Mouse (Mus musculus) liver, embryonic 15.5 days (tissue): Measurements from ENCODE around the gene Bach1. TPM values are rescaled to one million over a fixed set of nuclear protein-coding genes. Genes with fewer than 3 reads are reported as not detected.

Experiments
- ATAC-seq: fragments of 200-750 bp; cut with Nextera tagmentation; 2 replicates; pipeline ENCODE4 v1.8.0; 2017; ENCODE audit warnings: moderate number of reproducible peaks, mild to moderate bottlenecking, moderate library complexity; ENCODE audit not compliant: insufficient read depth
- H3K27ac ChIP-seq: fragments of 300-500 bp; sonication (generic); replicated peaks from 2 replicates; pipeline ENCODE4 v1.5.1; 2015; ENCODE audit warnings: mild to moderate bottlenecking, inconsistent platforms
- H3K27me3 ChIP-seq: fragments of 300-500 bp; sonication (generic); 2 replicates; pipeline ENCODE4 v1.6.1; 2015; ENCODE audit warnings: mild to moderate bottlenecking, inconsistent platforms
- H3K36me3 ChIP-seq: fragments of 300-500 bp; sonication (generic); replicated peaks from 2 replicates; pipeline ENCODE4 v1.6.1; 2015; ENCODE audit warnings: moderate library complexity, mild to moderate bottlenecking, inconsistent platforms
- H3K4me1 ChIP-seq: fragments of 300-500 bp; sonication (generic); replicated peaks from 2 replicates; pipeline ENCODE4 v1.6.1; 2015; ENCODE audit warnings: inconsistent platforms
- H3K4me2 ChIP-seq: fragments of 300-500 bp; sonication (generic); 2 replicates; pipeline ENCODE4 v1.6.1; 2015; ENCODE audit warnings: moderate library complexity, mild to moderate bottlenecking, inconsistent platforms
- H3K4me3 ChIP-seq: fragments of 300-500 bp; sonication (generic); replicated peaks from 2 replicates; pipeline ENCODE4 v1.5.1; 2015; ENCODE audit warnings: mild to moderate bottlenecking, inconsistent platforms
- H3K9ac ChIP-seq: fragments of 300-500 bp; sonication (generic); 2 replicates; pipeline ENCODE4 v1.6.1; 2015; ENCODE audit warnings: moderate library complexity, mild to moderate bottlenecking, inconsistent platforms
- H3K9me3 ChIP-seq: fragments of 300-500 bp; sonication (generic); replicated peaks from 2 replicates; pipeline ENCODE4 v1.6.1; 2016; ENCODE audit warnings: inconsistent platforms
- WGBS: fragments of 180-500 bp; shearing (Covaris S2); methylation state at CpG from one replicate; pipeline ENCODE4 v1.1.7; 2015; ENCODE audit warnings: mixed read lengths; ENCODE audit not compliant: insufficient replicate concordance; 5-methylcytosine and 5-hydroxymethylcytosine counted together
- polyA plus RNA-seq: library from polyadenylated mRNA; unstranded; fragments of >200 nt; fragmentation: Nextera tagmentation; extraction: Ambion mirVana; gene quantifications from 2 replicates; pipeline ENCODE4 v1.2.1, GENCODE M21; 2015

The Bach1 gene
- polyA plus RNA-seq, 1 experiment from 2014 or later: 6.5 TPM

DNA sequence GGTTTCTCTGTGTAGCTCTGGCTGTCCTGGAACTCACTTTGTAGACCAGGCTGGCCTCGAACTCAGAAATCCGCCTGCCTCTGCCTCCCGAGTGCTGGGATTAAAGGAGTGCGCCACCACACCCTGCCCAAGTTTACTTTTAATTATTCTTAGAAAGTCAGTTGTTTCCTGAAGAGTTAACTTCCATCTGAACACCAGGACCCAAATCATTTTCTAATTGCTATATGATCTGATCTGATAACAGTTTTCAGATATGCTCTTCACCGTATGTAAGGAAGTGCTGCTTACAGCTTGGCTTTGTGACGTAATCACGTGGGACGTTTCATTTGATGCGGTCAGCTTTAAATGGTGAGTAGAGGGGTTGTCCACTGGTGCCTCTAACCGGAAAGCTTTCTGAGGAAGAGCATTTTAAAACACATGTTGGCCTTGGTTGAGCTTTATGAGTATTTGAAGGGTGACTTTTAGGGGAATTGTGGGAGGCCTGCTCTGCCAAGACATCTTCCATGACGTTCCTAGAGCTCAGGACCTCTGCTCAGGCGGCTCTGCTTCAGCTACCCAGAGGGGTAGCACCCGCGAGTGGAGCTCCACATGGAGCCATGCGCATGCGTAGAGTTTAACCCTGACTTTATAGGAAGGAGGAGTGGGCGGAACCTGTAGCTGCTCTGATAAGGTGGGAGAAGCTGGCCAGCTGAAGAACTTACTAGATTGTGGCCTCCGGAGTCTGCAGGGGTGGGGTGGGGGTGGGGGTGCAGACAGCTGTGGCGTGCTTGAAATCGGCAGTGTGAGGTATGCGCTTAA lies 39.3 kb downstream of the Bach1 start:
- no peak overlapping the region for H3K9ac ChIP-seq
- no peak overlapping the region for H3K4me2 ChIP-seq
- H3K27ac ChIP-seq: no peak overlapping the region
- H3K4me3 ChIP-seq: no peak overlapping the region
- no peaks in the 10 kb centered on the region for H3K27me3 ChIP-seq
- WGBS: 62% methylated on average over 21 of the region's 21 CpGs
- no peak for ATAC-seq
- H3K36me3 ChIP-seq: peaks cover 15% of the 10 kb centered on the region; the same call in 1 of the 2 replicates
- H3K4me1 ChIP-seq: peaks cover 10% of the 10 kb centered on the region
- no peaks in the 10 kb centered on the region for H3K9me3 ChIP-seq

DNA sequence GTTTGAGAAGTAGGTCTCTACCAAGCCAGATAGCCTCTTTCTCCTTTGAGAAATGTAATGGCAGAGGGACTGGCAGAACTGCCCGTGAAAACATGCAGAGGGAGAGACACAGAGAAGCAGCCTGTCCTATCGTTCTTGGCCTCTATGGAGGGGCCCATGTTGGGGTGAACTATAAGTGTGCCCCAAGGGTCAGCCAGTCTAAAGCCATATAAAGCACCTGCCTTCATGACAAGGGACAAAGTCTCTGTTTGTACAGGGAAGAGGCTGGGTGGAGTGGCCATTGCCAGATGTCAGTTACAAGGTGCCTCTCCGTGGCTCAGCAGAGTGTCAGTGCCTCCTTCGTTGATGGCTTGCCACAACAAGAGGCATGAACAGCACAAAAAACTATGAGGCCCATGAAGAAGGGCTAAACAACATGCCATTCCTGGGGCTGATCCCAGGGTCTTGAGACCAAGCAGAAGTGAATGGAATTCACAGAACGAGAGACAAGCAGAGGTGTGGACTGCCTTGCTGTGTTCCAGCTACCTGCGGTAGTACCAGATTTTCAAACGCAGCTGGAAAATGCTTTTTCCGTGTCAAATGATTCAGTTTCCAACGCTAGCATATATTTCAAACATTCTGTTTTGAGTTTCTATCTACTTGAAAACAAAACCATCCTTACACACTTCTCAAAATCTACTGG lies 42.4 kb downstream of the Bach1 start:
- Histone ChIP-seq H3K27me3 (no peaks in the 10 kb centered on the region), H3K36me3 (no peaks in the 10 kb centered on the region), H3K27ac (no peak overlapping the region), H3K9ac (no peak overlapping the region), H3K9me3 (no peaks in the 10 kb centered on the region), H3K4me3 (no peak overlapping the region), H3K4me2 (no peak overlapping the region), H3K4me1 (peaks cover 10% of the 10 kb centered on the region)
- 66% methylated on average over 9 of the region's 9 CpGs for WGBS
- 0 out of 2 replicates have a peak, but pooled peaks have one; percentile 25 for ATAC-seq

DNA sequence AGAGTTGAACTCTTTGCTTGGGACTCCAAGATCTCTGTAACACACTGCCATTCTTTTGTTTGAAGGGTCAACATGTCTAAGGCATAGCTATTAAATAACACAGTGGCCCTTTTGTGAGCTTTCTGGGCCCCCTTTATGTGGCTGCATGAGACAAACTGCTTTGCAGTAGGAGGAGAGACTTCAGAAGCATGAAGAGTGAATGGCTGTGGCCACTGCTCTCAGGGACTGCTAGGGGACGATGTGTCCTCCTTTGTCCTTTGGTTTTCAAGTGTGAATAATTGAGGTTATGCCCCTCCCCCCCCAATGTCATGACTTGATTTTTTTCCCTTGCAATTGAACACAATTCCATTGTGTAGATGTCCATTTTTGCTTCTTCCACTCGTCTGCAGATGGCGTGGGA lies 44.9 kb downstream of the Bach1 start:
- Histone ChIP-seq H3K4me2 (no peak overlapping the region), H3K9me3 (no peaks in the 10 kb centered on the region), H3K4me3 (no peak overlapping the region), H3K36me3 (no peaks in the 10 kb centered on the region), H3K27me3 (no peaks in the 10 kb centered on the region), H3K9ac (no peak overlapping the region), H3K27ac (no peak overlapping the region), H3K4me1 (0 out of 2 replicates have a peak, but pooled peaks cover 2% of the 10 kb centered on the region)
- ATAC-seq: no peak
- 67% methylated on average over 3 of the region's 3 CpGs for WGBS

DNA sequence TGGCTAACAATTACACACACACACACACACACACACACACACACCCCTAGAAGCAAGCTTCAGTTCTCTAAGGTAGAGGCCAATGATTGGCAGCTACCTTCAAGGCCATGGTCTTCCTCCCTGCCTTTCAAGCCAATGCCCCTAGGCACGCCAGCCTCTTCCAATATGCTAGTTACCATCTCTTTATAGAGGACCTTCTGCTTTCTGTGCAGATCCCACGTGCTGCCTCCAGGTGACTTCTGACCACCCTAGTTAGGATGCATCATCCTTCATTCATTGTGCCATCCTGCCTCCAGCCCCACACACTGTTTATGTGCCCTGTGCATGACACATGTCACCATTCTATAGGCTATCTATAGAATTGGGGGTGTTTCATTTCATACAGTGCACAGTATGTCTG lies 45.6 kb downstream of the Bach1 start:
- H3K36me3 ChIP-seq: no peaks in the 10 kb centered on the region
- WGBS: 63% methylated on average over 2 of the region's 2 CpGs
- ATAC-seq: no peak

DNA sequence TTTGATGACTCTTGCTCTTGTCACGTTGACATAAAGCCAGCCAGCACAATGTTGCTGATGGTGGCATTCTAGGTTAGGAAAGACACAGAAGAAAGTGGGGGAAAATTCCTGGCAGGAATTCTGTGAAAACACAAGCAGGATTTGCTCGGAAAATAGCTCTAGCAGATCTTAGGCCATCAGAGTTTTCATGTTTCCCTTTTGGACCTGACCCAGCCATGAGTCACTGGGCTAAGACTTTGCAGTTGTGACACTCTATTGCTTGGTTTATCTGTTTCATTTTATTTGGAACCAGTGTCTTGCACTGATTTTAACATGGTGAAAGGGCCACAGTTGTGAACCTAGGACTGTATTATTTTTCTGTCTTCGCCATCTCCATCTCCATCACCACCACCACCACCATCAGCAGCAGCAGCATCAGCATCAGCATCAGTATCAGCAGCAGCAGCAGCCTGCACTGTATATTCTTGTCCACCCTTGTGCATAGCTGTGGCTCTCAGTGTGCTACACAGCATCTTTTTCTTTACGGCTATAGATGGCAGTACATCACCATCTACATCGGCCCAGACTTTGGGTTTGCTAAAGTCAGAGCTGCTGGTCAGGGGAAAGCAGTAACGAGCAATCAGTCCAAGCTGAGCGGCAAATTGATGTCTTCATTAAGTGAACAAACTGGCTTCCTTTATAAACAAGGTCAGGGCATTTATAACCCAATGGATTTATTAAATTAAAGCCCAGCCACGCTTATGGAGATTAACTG lies 46.6 kb downstream of the Bach1 start:
- Histone ChIP-seq H3K4me1 (no peaks in the 10 kb centered on the region), H3K27me3 (no peaks in the 10 kb centered on the region), H3K4me3 (no peak overlapping the region), H3K36me3 (no peaks in the 10 kb centered on the region), H3K27ac (no peak overlapping the region), H3K9ac (no peak overlapping the region), H3K9me3 (no peaks in the 10 kb centered on the region), H3K4me2 (no peak overlapping the region)
- no peak for ATAC-seq
- 70% methylated on average over 8 of the region's 8 CpGs for WGBS

More for the DNA sequence above, 45.6 kb downstream of the Bach1 start:
- Histone ChIP-seq H3K9ac (no peak overlapping the region), H3K4me2 (no peak overlapping the region), H3K4me1 (no peaks in the 10 kb centered on the region), H3K27me3 (no peaks in the 10 kb centered on the region), H3K9me3 (no peaks in the 10 kb centered on the region), H3K4me3 (no peak overlapping the region), H3K27ac (no peak overlapping the region)

DNA sequence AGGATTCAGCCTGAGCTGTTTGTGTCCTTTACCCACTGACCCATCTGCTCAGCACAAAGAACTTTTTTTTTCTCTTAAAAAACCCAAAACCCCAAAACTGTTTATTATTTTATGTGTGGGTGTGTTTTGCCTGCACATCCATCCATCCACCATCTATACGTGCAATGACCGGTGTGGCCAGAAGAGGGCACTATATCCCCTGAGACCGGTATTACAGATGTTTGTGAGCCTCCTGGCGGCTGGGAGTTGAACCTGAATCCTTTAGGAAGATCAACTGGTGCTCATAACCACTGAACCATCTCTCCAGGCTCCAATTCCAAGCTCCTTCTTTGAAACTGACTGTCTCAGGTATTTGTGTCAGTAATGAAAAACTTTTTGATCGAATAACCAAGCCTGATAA lies 48.0 kb downstream of the Bach1 start:
- H3K4me3 ChIP-seq: no peak overlapping the region
- H3K4me1 ChIP-seq: no peaks in the 10 kb centered on the region
- H3K27me3 ChIP-seq: no peaks in the 10 kb centered on the region
- no peaks in the 10 kb centered on the region for H3K36me3 ChIP-seq
- no peak overlapping the region for H3K4me2 ChIP-seq
- no peak overlapping the region for H3K9ac ChIP-seq
- H3K27ac ChIP-seq: no peak overlapping the region
- peak; percentile 37; the same call in 1 of the 2 replicates for ATAC-seq
- no peaks in the 10 kb centered on the region for H3K9me3 ChIP-seq
- 16% methylated on average over 5 of the region's 5 CpGs for WGBS

DNA sequence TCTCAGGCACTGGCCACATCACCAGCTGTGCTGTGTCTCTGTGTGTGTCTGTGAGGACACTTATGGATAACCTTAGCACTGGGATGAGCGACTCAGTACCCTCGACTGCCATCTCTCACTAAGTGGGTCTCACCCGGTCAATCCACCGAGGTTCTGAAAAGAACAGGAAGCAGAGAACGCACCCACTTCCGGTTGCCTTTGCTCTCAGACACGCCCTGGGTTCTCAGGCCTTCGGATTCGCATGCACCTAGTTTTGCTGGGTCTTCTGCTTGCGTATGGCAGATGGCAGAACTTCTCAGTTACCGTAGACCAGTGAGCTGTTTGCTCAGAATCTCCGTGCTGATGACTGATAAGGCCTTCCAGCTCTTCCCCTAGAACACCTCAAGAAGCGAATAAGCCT lies 52.5 kb downstream of the Bach1 start:
- Histone ChIP-seq H3K9me3 (no peaks in the 10 kb centered on the region), H3K27me3 (no peaks in the 10 kb centered on the region), H3K4me3 (no peak overlapping the region), H3K4me1 (no peaks in the 10 kb centered on the region), H3K4me2 (no peak overlapping the region), H3K9ac (no peak overlapping the region), H3K36me3 (no peaks in the 10 kb centered on the region), H3K27ac (no peak overlapping the region)
- WGBS: 50% methylated on average over 13 of the region's 13 CpGs
- ATAC-seq: no peak

DNA sequence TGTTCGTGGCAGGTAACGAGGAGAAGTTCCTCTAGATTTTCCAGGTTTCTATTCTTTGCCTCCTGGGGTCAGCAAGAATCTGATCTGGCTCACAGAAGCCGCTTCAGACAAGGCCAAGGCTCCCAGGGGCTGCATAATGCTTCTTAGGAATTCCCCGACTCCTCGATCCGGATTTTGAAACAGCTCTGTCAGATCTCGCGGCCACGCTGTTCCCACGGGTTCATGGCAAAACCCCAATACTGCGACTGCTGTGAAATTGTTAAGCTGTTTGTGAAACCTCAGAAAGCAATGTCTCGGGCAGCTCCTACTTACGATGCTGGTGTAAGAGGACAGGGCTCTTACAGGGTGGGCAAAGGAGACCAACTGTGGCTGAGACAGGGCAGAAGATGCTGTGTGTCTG lies 53.7 kb downstream of the Bach1 start:
- Histone ChIP-seq H3K9me3 (no peaks in the 10 kb centered on the region), H3K27me3 (no peaks in the 10 kb centered on the region), H3K36me3 (no peaks in the 10 kb centered on the region), H3K9ac (no peak overlapping the region), H3K4me3 (no peak overlapping the region), H3K4me2 (no peak overlapping the region), H3K4me1 (no peaks in the 10 kb centered on the region), H3K27ac (no peak overlapping the region)
- whole genome bisulfite sequencing: 74% methylated on average over 13 of the region's 13 CpGs
- no peak for ATAC-seq

DNA sequence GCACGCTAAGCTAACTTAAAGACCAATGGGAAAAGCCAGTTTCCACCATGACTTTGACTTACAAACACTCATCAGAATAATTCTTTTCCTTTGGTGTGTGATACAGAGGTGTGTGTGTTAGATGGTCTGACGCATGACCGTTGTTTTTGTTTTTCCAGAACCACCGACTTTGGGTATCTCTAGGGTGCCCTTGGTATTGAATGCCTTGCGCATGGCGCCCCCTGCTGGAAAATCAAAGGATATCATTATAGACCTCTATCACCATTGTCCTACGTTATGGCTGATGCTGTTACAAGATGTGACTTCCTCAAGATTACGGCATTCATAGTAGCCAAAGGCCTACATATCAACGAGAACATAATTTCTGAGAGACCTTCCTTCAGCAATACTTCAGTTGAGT lies 56.1 kb downstream of the Bach1 start:
- no peak for ATAC-seq
- Histone ChIP-seq H3K4me2 (no peak overlapping the region), H3K9me3 (no peaks in the 10 kb centered on the region), H3K36me3 (no peaks in the 10 kb centered on the region), H3K9ac (no peak overlapping the region), H3K4me1 (no peaks in the 10 kb centered on the region), H3K27me3 (no peaks in the 10 kb centered on the region), H3K4me3 (no peak overlapping the region), H3K27ac (no peak overlapping the region)
- 39% methylated on average over 9 of the region's 9 CpGs for WGBS

DNA sequence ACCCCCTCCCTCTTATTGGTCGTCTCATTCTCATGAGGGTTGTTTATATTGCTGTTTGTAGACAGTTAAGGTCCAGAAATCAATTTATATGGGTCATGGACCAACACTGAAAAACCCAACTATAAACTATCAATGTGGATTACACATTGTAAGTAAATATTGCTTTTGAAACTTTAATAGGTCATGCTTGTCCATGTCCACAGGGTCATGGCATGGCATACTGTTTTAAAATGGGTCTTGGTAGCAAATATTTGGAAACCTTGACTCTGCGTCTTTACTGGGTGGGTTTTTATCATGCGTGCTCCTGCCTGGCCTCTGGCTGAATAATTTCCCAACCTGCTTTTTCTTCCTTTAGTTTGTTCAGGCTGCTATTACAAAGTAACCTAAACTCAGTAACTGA lies 57.2 kb downstream of the Bach1 start:
- Histone ChIP-seq H3K4me2 (no peak overlapping the region), H3K27ac (no peak overlapping the region), H3K9ac (no peak overlapping the region), H3K27me3 (no peaks in the 10 kb centered on the region), H3K36me3 (no peaks in the 10 kb centered on the region), H3K4me1 (no peaks in the 10 kb centered on the region), H3K4me3 (no peak overlapping the region), H3K9me3 (no peaks in the 10 kb centered on the region)
- ATAC-seq: no peak
- 55% methylated on average over 3 of the region's 3 CpGs for WGBS

DNA sequence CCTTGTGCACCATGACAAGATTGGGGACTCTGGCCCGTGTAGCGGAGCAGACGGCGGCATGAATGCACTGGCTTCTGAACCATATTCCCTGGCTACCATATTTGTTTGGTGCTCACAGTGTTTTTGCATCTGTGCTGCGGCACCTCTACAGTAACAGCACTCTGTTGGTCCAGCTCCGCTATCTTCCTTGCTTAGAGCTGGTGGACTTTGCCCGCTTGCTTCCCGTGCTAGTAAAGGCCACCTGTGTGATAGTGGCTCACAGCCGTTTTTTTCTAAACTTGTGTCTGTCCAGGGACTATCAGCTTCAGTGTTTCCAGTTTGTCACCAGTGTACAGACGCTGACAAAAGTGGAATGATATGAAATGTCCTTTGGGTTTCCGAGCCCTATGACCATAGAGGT lies 59.3 kb downstream of the Bach1 start:
- Histone ChIP-seq H3K4me2 (no peak overlapping the region), H3K27ac (no peak overlapping the region), H3K36me3 (no peaks in the 10 kb centered on the region), H3K4me1 (no peaks in the 10 kb centered on the region), H3K9me3 (no peaks in the 10 kb centered on the region), H3K4me3 (no peak overlapping the region), H3K27me3 (no peaks in the 10 kb centered on the region), H3K9ac (no peak overlapping the region)
- WGBS: 70% methylated on average over 11 of the region's 11 CpGs
- ATAC-seq: no peak
